Mouse (Mus musculus): ENCODE results near the gene Pik3r2. TPM values are rescaled to one million over a fixed set of nuclear protein-coding genes. Genes with fewer than 3 reads are reported as not detected.

The Pik3r2 gene
- 1.5 TPM for polyA plus RNA-seq (2014; fragmentation: Illumina TruSeq; extraction: RNeasy Lipid Tissue Mini Kit (QIAGEN cat#74804); ENCODE audit: low read depth, low replicate concordance)

GRCm38 (mm10) chr8:70776496-70777444 lies at the start of gene Pik3r2:
Gene Pik3r2 (minus strand): TSS chr8:70776713.

GRCm38 (mm10) chr8:70808239-70808638 lies 31.7 kb upstream of the Pik3r2 start, which contains the start of gene Il12rb1:
Gene Il12rb1 (plus strand): TSS chr8:70808449.

GRCm38 (mm10) chr8:70804481-70805206 lies 28.1 kb upstream of the Pik3r2 start, which contains the start of gene Mast3:
Gene Mast3 (minus strand): TSS chr8:70805054.

GRCm38 (mm10) chr8:70760775-70761406 lies 15.6 kb downstream of the Pik3r2 start, which contains the start of gene Mpv17l2:
Gene Mpv17l2 (minus strand): TSS chr8:70760946.

GRCm38 (mm10) chr8:70754043-70754870 lies 22.3 kb downstream of the Pik3r2 start, which contains the start of gene Rab3a:
Gene Rab3a (plus strand): TSS chr8:70754679.

GRCm38 (mm10) chr8:70723486-70724210 lies 52.9 kb downstream of the Pik3r2 start, which contains the start of gene Pde4c:
Gene Pde4c (plus strand): TSS chr8:70723720.

GRCm38 (mm10) chr8:70718297-70718696 lies 58.2 kb downstream of the Pik3r2 start, which contains the start of gene Gm3336:
Gene Gm3336 (plus strand): TSS chr8:70718543.

Other genes starting within 250 kb of the Pik3r2 start
- 8.5 TPM for gene Fkbp8, start 249.0 kb downstream of the Pik3r2 start, polyA plus RNA-seq (2014; fragmentation: Illumina TruSeq; extraction: RNeasy Lipid Tissue Mini Kit (QIAGEN cat#74804); ENCODE audit: low read depth, low replicate concordance)
- gene Kxd1, start 248.8 kb downstream of the Pik3r2 start, polyA plus RNA-seq (2014; fragmentation: Illumina TruSeq; extraction: RNeasy Lipid Tissue Mini Kit (QIAGEN cat#74804); ENCODE audit: low read depth, low replicate concordance), result 9.0 TPM
- gene Ell, start 237.3 kb downstream of the Pik3r2 start, polyA plus RNA-seq (2014; fragmentation: Illumina TruSeq; extraction: RNeasy Lipid Tissue Mini Kit (QIAGEN cat#74804); ENCODE audit: low read depth, low replicate concordance), result 0.98 TPM
- not detected for gene Isyna1, start 182.3 kb downstream of the Pik3r2 start, polyA plus RNA-seq (2014; fragmentation: Illumina TruSeq; extraction: RNeasy Lipid Tissue Mini Kit (QIAGEN cat#74804); ENCODE audit: low read depth, low replicate concordance)
- gene Ssbp4, start 167.8 kb downstream of the Pik3r2 start, polyA plus RNA-seq (2014; fragmentation: Illumina TruSeq; extraction: RNeasy Lipid Tissue Mini Kit (QIAGEN cat#74804); ENCODE audit: low read depth, low replicate concordance), result not detected
- not detected for gene Lrrc25, start 160.6 kb downstream of the Pik3r2 start, polyA plus RNA-seq (2014; fragmentation: Illumina TruSeq; extraction: RNeasy Lipid Tissue Mini Kit (QIAGEN cat#74804); ENCODE audit: low read depth, low replicate concordance)
- gene Gdf15, start 144.3 kb downstream of the Pik3r2 start, polyA plus RNA-seq (2014; fragmentation: Illumina TruSeq; extraction: RNeasy Lipid Tissue Mini Kit (QIAGEN cat#74804); ENCODE audit: low read depth, low replicate concordance), result not detected
- 13.4 TPM for gene Pgpep1, start 116.3 kb downstream of the Pik3r2 start, polyA plus RNA-seq (2014; fragmentation: Illumina TruSeq; extraction: RNeasy Lipid Tissue Mini Kit (QIAGEN cat#74804); ENCODE audit: low read depth, low replicate concordance)
- not detected for gene Lsm4, start 103.5 kb downstream of the Pik3r2 start, polyA plus RNA-seq (2014; fragmentation: Illumina TruSeq; extraction: RNeasy Lipid Tissue Mini Kit (QIAGEN cat#74804); ENCODE audit: low read depth, low replicate concordance)
- gene Jund, start 77.8 kb downstream of the Pik3r2 start, polyA plus RNA-seq (2014; fragmentation: Illumina TruSeq; extraction: RNeasy Lipid Tissue Mini Kit (QIAGEN cat#74804); ENCODE audit: low read depth, low replicate concordance), result 44.0 TPM
- gene Iqcn, start 73.3 kb downstream of the Pik3r2 start, polyA plus RNA-seq (2014; fragmentation: Illumina TruSeq; extraction: RNeasy Lipid Tissue Mini Kit (QIAGEN cat#74804); ENCODE audit: low read depth, low replicate concordance), result not detected
- 31.1 TPM for gene Gm3336, start 58.2 kb downstream of the Pik3r2 start, polyA plus RNA-seq (2014; fragmentation: Illumina TruSeq; extraction: RNeasy Lipid Tissue Mini Kit (QIAGEN cat#74804); ENCODE audit: low read depth, low replicate concordance)
- gene Pde4c, start 53.0 kb downstream of the Pik3r2 start, polyA plus RNA-seq (2014; fragmentation: Illumina TruSeq; extraction: RNeasy Lipid Tissue Mini Kit (QIAGEN cat#74804); ENCODE audit: low read depth, low replicate concordance), result 0.19 TPM
- gene Rab3a, start 22.0 kb downstream of the Pik3r2 start, polyA plus RNA-seq (2014; fragmentation: Illumina TruSeq; extraction: RNeasy Lipid Tissue Mini Kit (QIAGEN cat#74804); ENCODE audit: low read depth, low replicate concordance), result 1.7 TPM
- 1.7 TPM for gene Mpv17l2, start 15.8 kb downstream of the Pik3r2 start, polyA plus RNA-seq (2014; fragmentation: Illumina TruSeq; extraction: RNeasy Lipid Tissue Mini Kit (QIAGEN cat#74804); ENCODE audit: low read depth, low replicate concordance)
- gene Mast3, start 28.3 kb upstream of the Pik3r2 start, polyA plus RNA-seq (2014; fragmentation: Illumina TruSeq; extraction: RNeasy Lipid Tissue Mini Kit (QIAGEN cat#74804); ENCODE audit: low read depth, low replicate concordance), result 1.9 TPM
- not detected for gene Il12rb1, start 31.7 kb upstream of the Pik3r2 start, polyA plus RNA-seq (2014; fragmentation: Illumina TruSeq; extraction: RNeasy Lipid Tissue Mini Kit (QIAGEN cat#74804); ENCODE audit: low read depth, low replicate concordance)
- 3.8 TPM for gene Arrdc2, start 63.0 kb upstream of the Pik3r2 start, polyA plus RNA-seq (2014; fragmentation: Illumina TruSeq; extraction: RNeasy Lipid Tissue Mini Kit (QIAGEN cat#74804); ENCODE audit: low read depth, low replicate concordance)
- gene Kcnn1, start 86.5 kb upstream of the Pik3r2 start, polyA plus RNA-seq (2014; fragmentation: Illumina TruSeq; extraction: RNeasy Lipid Tissue Mini Kit (QIAGEN cat#74804); ENCODE audit: low read depth, low replicate concordance), result not detected
- gene Ccdc124, start 97.2 kb upstream of the Pik3r2 start, polyA plus RNA-seq (2014; fragmentation: Illumina TruSeq; extraction: RNeasy Lipid Tissue Mini Kit (QIAGEN cat#74804); ENCODE audit: low read depth, low replicate concordance), result not detected
- gene Slc5a5, start 116.0 kb upstream of the Pik3r2 start, polyA plus RNA-seq (2014; fragmentation: Illumina TruSeq; extraction: RNeasy Lipid Tissue Mini Kit (QIAGEN cat#74804); ENCODE audit: low read depth, low replicate concordance), result not detected
- 55.6 TPM for gene Rpl18a, start 120.7 kb upstream of the Pik3r2 start, polyA plus RNA-seq (2014; fragmentation: Illumina TruSeq; extraction: RNeasy Lipid Tissue Mini Kit (QIAGEN cat#74804); ENCODE audit: low read depth, low replicate concordance)
- gene Map1s, start 129.2 kb upstream of the Pik3r2 start, polyA plus RNA-seq (2014; fragmentation: Illumina TruSeq; extraction: RNeasy Lipid Tissue Mini Kit (QIAGEN cat#74804); ENCODE audit: low read depth, low replicate concordance), result 1.5 TPM

Measured in sigmoid colon, adult 10 weeks (tissue).